Mouse (Mus musculus): ENCODE measurements around the gene Aplnr.

- TF ChIP-seq GATA1 (IDR thresholded peaks at IDR 0.05; ENCODE audit: borderline replicate concordance, low read length) (no peak), FLI1 (IDR thresholded peaks at IDR 0.05; ENCODE audit: low read length) (no peak)
Measured at GRCm38 (mm10) chr2:85106941-85107340, 29.1 kb upstream of the Aplnr start.
